Mouse (Mus musculus) hematopoietic stem cell, adult 5-6 weeks (primary cell): ENCODE measurements around the gene Ccdc127. TPM values are rescaled to one million over a fixed set of nuclear protein-coding genes. Genes with fewer than 3 reads are reported as not detected.

ENCODE experiments used
- ATAC-seq, 2 experiments: fragments of 125-278 bp in 1 of 2; replicated peaks in 1 of 2; 2 replicates each; pipeline ENCODE4 v1.8.0; 2016 to 2017; ENCODE audit warnings: inconsistent platforms in 2 of 2, mild to moderate bottlenecking in 2 of 2, moderate number of reproducible peaks in 2 of 2, low read depth in 1 of 2, moderate TSS enrichment in 1 of 2; ENCODE audit not compliant: low FRiP score in 2 of 2, poor library complexity in 2 of 2, severe bottlenecking in 2 of 2, insufficient read depth in 1 of 2, low TSS enrichment in 1 of 2
- total RNA-seq: library from RNA; stranded (forward); fragments of 172-1452, 232-1000 nt; gene quantifications from 2 replicates; pipeline ENCODE4 v1.2.3, GENCODE M21; 2017

The Ccdc127 gene
- total RNA-seq, 1 experiment from 2014 or later, result 64.3 TPM

GRCm38 (mm10) chr13:74363859-74364235, 13.7 kb downstream of the Ccdc127 start, which contains the start of gene Lrrc14b:
Gene Lrrc14b, minus strand, starts transcription at chr13:74364005.
- peak; percentile 27 to 46; a peak in 1 of 4 replicates for ATAC-seq

- no peak for ATAC-seq
Observed at GRCm38 (mm10) chr13:74381533-74382276, 31.6 kb downstream of the Ccdc127 start.

GRCm38 (mm10) chr13:74382289-74382688, 32.2 kb downstream of the Ccdc127 start:
- no peak for ATAC-seq

GRCm38 (mm10) chr13:74389730-74390129, 39.6 kb downstream of the Ccdc127 start:
- no peak for ATAC-seq

GRCm38 (mm10) chr13:74390371-74390990, 40.4 kb downstream of the Ccdc127 start, which contains the start of gene Zfp72:
Gene Zfp72, minus strand, starts transcription at chr13:74390836.
- peak; percentile 94 to 98 for ATAC-seq

- ATAC-seq, result no peak
Observed at GRCm38 (mm10) chr13:74391156-74391555, 41.0 kb downstream of the Ccdc127 start.

GRCm38 (mm10) chr13:74399298-74399839, 49.3 kb downstream of the Ccdc127 start, which contains the start of gene Ftl1-ps1:
Gene Ftl1-ps1, plus strand, starts transcription at chr13:74399694.
- no peak for ATAC-seq

Other genes starting within 250 kb of the Ccdc127 start
- gene Slc9a3, start 228.9 kb upstream of the Ccdc127 start, total RNA-seq, result not detected in 2 replicates
- gene Exoc3, start 141.6 kb upstream of the Ccdc127 start, total RNA-seq, result 42.3 and 67.1 TPM in 2 replicates
- 0.69 and 1.6 TPM in 2 replicates for gene Ahrr, start 58.0 kb upstream of the Ccdc127 start, total RNA-seq
- 134 and 135 TPM in 2 replicates for gene Pdcd6, start 32.7 kb upstream of the Ccdc127 start, total RNA-seq
- 274 and 421 TPM in 2 replicates for gene Sdha, start within 50 bp of the Ccdc127 start, total RNA-seq
- gene Lrrc14b, start 13.7 kb downstream of the Ccdc127 start, total RNA-seq, result not detected in 2 replicates
- gene Zfp72, start 40.5 kb downstream of the Ccdc127 start, total RNA-seq, result 3.9 and 7.8 TPM in 2 replicates
- gene Ftl1-ps1, start 49.4 kb downstream of the Ccdc127 start, total RNA-seq, result 13.7 and 18.1 TPM in 2 replicates
- gene Zfp825, start 143.7 kb downstream of the Ccdc127 start, total RNA-seq, result 8.1 and 13.9 TPM in 2 replicates